Mouse (Mus musculus): ENCODE measurements around the gene Arf4.

DNA sequence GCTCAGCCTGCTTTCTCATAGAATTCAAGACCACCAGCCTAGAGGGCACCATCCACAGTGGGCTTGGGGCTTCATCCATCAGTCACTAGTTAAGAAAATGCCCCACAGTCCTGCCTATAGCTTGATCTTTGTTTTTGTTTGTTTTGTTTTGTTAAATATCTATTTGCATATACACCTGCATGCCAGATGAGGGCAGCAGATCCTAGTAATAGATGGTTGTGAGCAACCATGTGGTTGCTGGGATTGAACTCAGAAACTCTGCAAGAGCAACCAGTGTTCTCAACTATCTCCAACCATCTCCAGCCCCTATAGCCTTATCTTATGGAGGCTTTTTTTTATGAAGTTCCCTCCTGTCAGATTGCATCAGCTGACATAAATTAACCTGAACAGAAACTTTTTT is 14.0 kb downstream of the Arf4 start:
- TF ChIP-seq CTCF (IDR thresholded peaks at IDR 0.05; ENCODE audit: low read depth, low read length) (no peak), GATA2 (IDR thresholded peaks at IDR 0.05; ENCODE audit: borderline replicate concordance, low read depth, low read length) (no peak), GATA1 (IDR thresholded peaks at IDR 0.05; ENCODE audit: borderline replicate concordance, low read length) (no peak), TAL1 (conservative IDR thresholded peaks at IDR 0.05; ENCODE audit: low read depth, low read length) (no peak)
